Mouse (Mus musculus) cerebellum, postnatal 25 days (tissue): Measurements from ENCODE around the gene Grid1.

Experiments
- DNase-seq, 2 experiments: peaks; one replicate each; pipeline ENCODE4 v3.0.0; 2021; ENCODE audit warnings: mixed read lengths in 2 of 2

The Grid1 gene

GRCm38 (mm10) chr14:34917111-34917510, 97.2 kb downstream of the Grid1 start:
- DNase-seq: no peak

- no peak for DNase-seq
Observed at GRCm38 (mm10) chr14:34919221-34919620, 99.3 kb downstream of the Grid1 start.

- DNase-seq: no peak
Observed at GRCm38 (mm10) chr14:34921265-34921664, 101.4 kb downstream of the Grid1 start.

- DNase-seq: no peak
Observed at GRCm38 (mm10) chr14:34925021-34925420, 105.1 kb downstream of the Grid1 start.

- DNase-seq: peak; percentile 40 to 63
Observed at GRCm38 (mm10) chr14:34930040-34930719, 110.3 kb downstream of the Grid1 start.

- no peak for DNase-seq
Observed at GRCm38 (mm10) chr14:34933197-34933596, 113.3 kb downstream of the Grid1 start.

- DNase-seq: peak; percentile 33 to 62
Observed at GRCm38 (mm10) chr14:34936192-34936770, 116.4 kb downstream of the Grid1 start.

GRCm38 (mm10) chr14:34944390-34944979, 124.6 kb downstream of the Grid1 start:
- DNase-seq: peak in 1 of 2 experiments; percentile 16

- no peak for DNase-seq
Observed at GRCm38 (mm10) chr14:34945471-34946313, 125.8 kb downstream of the Grid1 start.

- no peak for DNase-seq
Observed at GRCm38 (mm10) chr14:34946314-34946583, 126.3 kb downstream of the Grid1 start.

GRCm38 (mm10) chr14:34948249-34948648, 128.3 kb downstream of the Grid1 start:
- DNase-seq: no peak

- no peak for DNase-seq
Observed at GRCm38 (mm10) chr14:34952311-34952710, 132.4 kb downstream of the Grid1 start.

GRCm38 (mm10) chr14:34953566-34953965, 133.7 kb downstream of the Grid1 start:
- peak; percentile 25 to 49 for DNase-seq

GRCm38 (mm10) chr14:34955689-34956088, 135.8 kb downstream of the Grid1 start:
- DNase-seq: no peak

- DNase-seq: peak in 1 of 2 experiments; percentile 15
Observed at GRCm38 (mm10) chr14:34960227-34960626, 140.3 kb downstream of the Grid1 start.

GRCm38 (mm10) chr14:34963616-34964168, 143.8 kb downstream of the Grid1 start:
- DNase-seq: no peak

GRCm38 (mm10) chr14:34969102-34969819, 149.4 kb downstream of the Grid1 start:
- no peak for DNase-seq

GRCm38 (mm10) chr14:34972930-34973329, 153.0 kb downstream of the Grid1 start:
- no peak for DNase-seq

- DNase-seq: no peak
Observed at GRCm38 (mm10) chr14:34980756-34981155, 160.8 kb downstream of the Grid1 start.

GRCm38 (mm10) chr14:34989131-34989530, 169.2 kb downstream of the Grid1 start:
- peak; percentile 56 to 66 for DNase-seq

GRCm38 (mm10) chr14:35006736-35007135, 186.8 kb downstream of the Grid1 start:
- DNase-seq: no peak

GRCm38 (mm10) chr14:35008674-35009073, 188.8 kb downstream of the Grid1 start:
- DNase-seq: no peak
